Mouse (Mus musculus) T-helper 1 cell (primary cell): ENCODE measurements around the gene Slf2.

Experiments used
- in situ Hi-C: fragments of 300-600 bp; cut with MboI, MseI; formaldehyde crosslinking; loops from one replicate; pipeline ENCODE4 v1.15.1; 2025; ENCODE audit warnings: high pct_unique_total_duplicates

Slf2 gene

DNA sequence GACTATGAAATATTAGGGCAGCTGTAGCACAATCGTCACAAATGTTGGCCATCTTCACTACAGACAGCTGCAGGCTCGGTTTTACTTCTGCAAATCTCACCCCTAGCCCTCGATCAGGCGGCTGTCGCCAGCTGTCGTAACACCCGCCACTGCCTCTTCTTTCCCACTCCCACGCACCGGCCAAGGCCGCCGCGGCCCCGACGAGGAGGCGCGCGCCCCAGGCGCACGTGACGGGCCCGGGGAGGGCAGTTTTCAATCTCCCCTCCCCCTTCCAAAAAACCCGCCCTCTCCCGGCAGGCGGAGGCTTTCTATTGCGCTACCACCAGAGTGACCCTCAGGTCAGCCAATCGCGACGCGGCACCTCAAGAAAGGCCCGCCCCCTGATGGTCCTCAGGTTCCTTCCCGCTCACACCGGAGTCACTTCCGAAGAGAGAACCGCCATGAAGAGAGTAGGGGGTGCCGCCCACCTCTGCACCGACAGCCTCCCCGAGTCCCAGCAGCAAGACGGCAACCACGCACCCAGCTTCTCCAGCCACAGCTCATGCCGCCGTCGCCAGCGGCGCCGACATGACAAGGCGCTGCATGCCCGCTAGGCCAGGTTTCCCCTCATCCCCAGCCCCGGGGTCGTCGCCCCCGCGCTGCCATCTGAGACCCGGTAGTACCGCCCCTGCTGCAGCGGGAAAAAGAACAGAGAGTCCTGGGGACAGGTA lies at the start of gene Slf2:
TSS of gene Slf2 (plus strand) at position 408 of the 710 bp plus-strand sequence.
- in situ Hi-C loops, result no loop called here

DNA sequence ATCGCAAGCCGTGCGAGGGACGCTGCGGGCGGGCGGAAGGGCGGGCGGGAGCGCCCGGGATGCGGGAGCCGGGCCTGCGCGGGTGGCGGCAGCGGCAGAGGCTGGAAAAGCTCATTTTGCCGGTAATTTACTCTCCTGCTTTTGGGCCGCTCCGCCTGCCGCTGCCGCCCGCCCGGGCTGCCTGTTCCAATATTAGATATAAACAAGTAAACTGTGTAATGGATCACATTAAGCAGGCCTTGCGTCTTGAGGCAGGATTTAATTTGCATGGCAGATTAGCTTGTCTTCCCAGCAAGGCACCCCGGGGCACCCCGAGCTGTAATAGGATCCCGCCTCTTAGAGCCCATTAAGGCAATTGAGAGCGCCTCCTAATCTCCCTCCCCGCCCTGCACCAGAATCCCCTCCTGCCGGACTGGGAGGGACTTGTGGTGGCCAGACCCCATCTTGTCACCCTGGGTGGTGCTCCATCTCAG lies 48.4 kb upstream of the Slf2 start:
- in situ Hi-C loops, result loop anchor here (10.0 kb wide), 1 partner anchor 1278 kb away; no protein-coding TSS in a partner anchor

DNA sequence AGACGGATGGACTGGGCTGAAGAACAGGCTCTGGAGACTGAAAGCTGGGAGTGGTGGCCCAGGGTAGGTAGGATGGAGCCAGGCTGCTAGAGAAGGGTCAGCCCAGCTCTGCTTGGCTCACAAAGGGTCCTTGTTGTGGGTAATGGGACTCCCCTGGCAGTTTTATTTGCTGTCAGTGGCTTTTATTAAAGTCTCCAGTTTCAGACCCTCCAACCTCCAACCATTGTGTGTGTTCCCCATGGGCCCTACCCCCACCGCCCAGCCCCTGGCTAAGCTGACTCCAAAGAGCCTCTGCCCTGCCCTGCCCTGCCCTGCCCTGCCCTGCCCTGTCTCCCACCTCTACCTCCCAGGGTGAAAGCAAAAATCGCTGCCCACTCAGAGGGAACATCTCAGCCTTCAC lies 46.6 kb upstream of the Slf2 start:
- in situ Hi-C loops, result loop anchor here (10.0 kb wide), 1 partner anchor 1280 kb away; no protein-coding TSS in a partner anchor

DNA sequence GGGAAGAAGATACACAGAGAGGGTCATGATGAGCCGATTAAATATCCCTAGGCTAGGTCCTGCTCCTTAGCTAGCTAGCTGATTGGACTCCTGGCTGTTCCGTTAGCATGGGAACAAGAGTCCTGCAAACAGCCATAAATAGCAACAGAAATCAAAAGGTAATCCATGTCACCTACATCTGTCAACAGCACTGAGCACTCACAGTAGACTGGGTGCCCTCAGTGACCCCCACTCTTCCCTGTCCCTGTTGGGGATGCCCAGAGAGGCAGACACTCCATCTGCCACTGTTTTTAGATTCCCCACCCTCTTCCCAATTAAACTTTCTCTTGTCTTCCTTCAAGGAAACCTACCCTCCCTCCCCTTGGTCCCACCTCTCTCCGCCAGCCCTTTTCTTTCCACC lies 44.5 kb upstream of the Slf2 start:
- in situ Hi-C loops, result loop anchor here (10.0 kb wide), 1 partner anchor 1282 kb away; no protein-coding TSS in a partner anchor

DNA sequence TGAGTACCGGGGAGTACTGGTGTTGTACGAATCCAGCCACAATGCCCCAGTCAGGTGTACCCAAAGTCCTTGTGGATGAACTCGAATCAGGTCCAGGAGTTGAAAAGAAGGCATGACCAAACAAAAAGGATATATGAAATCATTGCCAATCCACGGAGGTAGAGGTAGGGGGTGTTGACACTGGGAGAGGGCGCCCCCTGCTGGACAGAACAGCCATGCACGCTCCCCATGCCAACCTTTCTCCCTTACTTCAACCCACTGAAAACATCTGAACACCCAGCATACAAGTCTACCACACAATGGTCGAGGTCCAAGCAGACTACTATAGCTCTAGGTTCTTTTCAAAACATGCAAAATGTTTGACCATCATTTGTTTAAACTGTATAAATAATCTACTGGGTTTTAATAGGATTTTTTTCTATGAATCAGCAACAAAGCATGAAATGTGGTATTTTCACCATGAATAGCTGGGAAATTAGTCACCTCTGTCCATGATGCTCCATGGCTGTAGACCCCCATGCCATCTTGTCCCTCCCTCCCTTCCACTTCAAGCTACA lies 43.2 kb upstream of the Slf2 start:
- in situ Hi-C loops, result loop anchor here (10.0 kb wide), 1 partner anchor 1283 kb away; no protein-coding TSS in a partner anchor

DNA sequence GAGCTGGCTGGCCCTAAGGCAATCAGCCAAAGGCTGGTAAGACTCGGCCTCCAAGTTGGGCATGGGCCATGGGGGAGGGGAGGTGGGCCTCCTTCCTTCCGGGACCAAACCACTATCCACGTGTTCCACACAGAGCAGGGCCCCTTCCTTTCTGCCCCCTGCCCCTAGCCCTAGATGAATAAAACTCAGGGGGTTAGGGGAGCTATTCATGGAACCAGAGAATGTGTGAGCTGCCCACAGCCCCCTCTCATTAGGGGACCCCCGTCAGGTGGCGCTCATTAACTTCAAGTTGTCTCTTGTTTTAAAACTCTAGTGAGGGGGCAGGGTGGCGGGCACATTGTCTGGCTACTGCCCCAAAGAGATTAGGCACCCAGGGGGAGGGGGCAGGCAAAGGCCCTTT lies 41.4 kb upstream of the Slf2 start:
- in situ Hi-C loops, result loop anchor here (10.0 kb wide), 1 partner anchor 1285 kb away; no protein-coding TSS in a partner anchor

DNA sequence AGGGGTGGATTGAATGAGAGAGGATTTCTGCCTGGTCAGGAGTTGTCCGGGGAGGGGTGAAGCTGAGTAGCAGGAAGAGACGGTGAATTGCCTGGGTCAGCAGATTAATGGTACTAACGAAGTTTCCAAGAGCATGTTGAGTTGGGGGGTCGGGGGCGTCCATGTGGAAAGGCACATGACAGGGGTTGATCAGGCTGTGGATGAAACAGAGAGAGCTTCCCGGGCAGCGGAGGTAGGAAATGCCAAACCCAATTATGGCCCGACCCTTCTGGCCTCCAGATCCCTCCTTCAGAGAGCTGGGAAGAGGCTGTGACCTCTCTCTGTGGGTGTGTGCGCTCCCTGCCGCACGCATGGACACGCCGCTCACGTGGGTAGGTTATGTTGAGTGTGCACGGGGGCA lies 39.5 kb upstream of the Slf2 start:
- in situ Hi-C loops, result loop anchor here (5.0 kb wide), 1 partner anchor 294 kb away; no protein-coding TSS in a partner anchor

DNA sequence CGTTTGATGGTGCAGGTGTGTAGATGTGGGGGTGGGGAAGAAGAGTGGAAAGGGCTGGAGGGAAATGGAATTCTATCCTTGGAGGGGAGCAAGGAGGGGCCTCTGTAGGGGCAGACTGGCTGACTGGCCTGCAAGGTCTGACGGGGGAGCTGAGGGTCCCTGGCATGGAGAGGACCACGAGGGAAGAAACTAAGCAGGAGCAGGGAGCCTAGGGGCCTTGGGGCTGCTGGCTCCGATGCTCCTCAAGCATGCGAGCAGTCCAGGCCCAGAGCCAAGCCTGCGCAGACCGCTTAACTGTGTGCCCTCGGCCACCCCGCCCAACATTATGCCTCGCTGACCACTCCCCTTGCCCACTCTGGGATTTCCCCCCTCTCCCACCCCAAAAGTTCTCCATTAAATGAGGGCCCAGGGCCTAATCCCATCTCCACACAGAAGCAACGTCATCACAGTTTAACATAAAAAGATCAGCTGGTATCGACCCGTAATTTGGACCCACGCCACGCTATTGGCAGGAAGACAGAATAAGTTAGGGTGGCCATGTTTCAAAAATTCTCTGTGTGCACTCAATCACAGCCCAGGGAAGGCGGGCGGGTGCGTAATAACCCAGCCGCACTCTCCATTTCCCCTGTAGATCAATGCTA lies 37.6 kb upstream of the Slf2 start:
- in situ Hi-C loops, result loop anchor here (5.0 kb wide), 1 partner anchor 296 kb away; no protein-coding TSS in a partner anchor

DNA sequence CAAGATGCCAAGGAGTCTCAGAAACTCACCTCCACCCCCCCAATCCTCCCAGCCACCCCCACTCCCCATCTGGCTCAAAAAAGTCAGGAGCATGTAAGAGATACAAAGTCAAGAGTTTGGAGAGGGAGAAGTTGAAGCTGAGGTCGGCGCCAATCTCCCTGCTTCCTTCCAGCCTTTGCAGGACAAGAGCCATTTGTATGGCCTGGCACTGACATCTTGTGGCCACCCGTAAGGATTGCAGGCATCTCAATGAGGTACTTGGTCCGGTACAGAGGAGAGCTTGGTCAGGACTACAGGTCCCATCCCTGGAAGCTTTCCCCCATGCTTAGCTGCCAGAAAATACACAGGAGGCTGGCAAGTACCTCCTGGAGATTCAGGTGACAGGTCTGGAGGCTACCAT lies 35.7 kb upstream of the Slf2 start:
- in situ Hi-C loops, result no loop called here

DNA sequence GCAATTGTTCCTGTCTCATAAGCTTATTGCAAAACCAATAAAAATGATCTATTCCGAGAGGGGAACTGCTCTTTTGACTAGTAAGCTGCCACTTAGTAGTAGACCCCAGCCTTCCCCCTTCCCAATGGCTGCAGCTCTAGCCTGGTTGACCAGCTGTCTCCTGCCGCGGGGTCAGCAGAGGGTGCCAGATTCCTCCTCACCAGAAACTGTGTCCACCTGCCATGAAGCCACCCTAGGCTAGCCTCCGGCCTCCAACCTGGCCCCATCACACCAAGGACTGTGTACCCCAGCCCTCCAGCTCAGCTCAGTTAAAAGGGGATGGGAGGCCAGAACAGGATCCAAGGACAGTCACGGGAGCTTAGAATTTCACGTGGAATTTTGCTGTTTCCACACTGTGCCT lies 34.5 kb upstream of the Slf2 start:
- in situ Hi-C loops, result no loop called here

DNA sequence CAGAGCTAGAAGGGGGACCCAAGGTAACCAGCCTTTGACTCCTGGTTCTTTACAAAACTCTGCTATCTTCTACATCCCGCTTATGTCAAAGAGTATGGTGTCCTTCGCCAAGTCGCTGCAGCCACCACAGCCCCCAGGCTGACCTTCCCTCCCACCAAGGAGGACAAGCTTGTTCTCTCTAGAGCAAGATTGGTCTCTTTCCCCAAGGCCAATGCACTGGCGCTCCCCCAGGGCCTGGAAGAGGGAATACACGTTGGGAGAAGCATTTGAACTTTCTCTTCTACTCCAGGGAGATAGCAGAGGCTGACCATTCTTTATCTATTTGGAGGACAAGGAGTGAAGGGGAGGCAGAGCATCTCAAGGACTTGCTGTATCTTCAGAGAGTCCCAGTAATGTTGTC lies 33.4 kb upstream of the Slf2 start:
- in situ Hi-C loops, result no loop called here

DNA sequence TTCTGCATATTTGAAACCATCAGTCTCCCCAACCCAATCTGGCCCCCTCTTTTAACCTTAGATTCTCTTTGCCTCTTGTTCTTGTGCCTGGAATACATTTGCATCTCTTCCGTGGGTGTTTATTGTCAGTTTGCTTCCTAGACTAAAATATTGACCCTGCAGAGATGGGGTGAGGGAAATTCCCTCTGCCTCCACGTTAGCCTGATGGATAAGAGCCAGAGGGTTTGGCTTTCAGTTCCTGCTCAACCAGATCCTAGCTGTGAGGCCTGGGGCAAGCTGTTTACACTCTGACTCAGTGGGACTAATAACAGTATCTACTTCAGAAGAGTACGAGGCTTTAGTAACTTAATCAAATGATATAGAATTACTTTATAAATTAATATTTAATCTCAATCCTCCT lies 32.3 kb upstream of the Slf2 start:
- in situ Hi-C loops, result no loop called here

DNA sequence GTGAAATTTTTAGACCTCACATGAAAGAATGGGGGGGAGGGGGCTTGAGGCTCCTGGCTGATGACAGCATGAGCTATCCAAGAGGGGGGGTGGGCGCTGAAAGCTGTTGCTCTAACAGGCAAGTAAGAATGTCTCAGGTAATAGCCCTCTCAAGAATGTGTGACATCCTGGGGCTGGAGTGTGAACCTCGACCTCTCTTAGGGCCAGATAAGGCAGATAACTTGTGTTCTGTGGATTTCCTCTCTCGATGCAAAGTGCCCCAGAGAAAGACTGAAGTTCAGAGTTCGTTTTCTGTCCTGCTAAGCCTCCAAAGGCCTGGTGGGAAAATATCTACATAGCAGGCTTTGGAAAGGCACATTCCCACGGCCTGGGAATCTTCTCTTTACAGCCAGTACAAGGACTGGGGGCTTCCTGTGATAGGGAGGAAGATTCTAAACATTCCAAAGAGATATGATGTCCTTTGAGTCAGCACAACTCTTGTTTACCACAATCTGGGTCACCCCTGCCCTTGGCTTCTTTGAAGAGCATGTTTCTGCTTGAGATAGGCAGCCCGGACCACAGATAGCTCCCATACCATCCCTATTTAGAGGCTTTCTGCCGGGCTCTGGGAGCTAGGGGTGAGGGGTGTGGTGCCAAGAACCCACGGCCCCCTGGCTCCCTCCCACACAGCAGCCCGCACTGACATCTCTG lies 31.7 kb upstream of the Slf2 start:
- in situ Hi-C loops, result no loop called here

DNA sequence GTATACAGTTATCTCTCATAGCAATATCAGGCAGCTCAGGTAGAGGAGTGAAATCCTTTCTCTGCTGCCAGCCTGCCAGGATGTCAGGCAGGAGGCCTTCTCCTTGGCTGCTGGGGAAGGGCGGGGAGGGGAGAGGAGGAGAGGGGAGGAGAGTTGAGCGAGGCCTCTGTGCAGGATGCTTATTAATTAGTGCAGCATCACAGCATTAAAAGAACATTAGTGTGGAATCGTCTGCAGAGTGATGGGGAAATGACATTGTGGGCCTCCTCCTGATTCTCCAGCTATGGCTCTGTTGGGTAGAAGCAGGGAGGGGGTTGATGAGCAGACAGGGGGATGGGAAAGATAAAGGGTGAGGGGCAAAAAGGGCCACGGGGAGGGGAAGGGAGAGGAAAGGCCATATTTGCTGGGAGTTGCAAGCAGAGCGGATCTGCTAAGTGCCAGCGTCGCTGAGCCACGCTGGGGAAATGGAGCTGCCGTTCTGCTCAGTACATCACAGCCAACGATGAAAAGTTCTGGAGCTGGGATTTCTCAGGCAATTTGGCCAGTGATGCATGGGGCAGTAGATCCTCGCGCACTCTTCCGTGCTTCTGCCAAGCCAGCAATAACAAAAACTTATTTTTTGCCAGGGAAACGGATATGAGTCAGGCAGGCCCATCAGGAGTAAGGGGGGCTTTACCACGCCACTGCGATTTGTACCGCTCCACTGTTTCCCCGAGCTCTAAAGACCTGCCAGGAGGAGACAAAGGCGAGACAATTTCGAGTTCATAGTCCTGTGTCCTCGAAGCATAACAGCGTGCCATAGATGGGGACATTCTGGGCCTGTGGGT lies 30.8 kb upstream of the Slf2 start:
- in situ Hi-C loops, result no loop called here

DNA sequence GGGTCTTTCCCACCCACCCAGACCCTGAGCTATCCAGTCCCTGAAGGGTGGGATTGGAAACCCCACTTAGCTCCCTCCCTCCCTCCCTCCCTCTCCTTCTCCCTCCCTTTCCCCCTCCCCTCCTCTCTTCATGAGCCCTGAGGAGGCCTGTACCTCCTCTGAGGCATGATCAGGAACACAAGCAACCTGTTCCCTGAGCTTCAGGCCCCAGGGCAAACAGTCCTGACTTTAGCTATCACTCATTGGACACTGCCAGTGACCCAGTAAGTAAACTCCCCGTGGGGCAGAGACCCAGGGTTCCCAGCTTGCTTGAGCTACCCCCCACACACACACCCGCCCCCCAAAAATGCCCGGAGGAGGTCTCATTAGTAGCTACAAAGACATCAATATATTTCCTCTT lies 29.9 kb upstream of the Slf2 start:
- in situ Hi-C loops, result no loop called here

DNA sequence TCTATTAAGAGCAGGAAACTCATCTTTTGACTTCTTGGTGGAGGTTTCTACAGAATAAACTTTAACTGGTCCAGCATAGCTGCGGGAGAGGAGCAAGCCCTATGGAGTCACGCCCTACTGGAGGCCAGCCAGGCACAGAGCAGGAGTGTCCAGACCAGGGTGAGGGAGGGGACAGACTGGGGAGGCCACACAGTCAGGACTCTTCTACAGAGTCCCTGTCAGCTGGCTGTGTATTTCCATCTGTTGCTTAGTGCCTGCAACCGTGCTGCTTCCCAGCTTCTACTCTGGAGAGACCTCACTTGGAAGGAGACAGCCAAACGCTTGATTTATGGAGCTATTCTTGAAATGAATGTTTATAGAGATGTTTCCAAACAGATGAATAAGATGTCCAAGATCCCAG lies 28.6 kb upstream of the Slf2 start:
- in situ Hi-C loops, result no loop called here

DNA sequence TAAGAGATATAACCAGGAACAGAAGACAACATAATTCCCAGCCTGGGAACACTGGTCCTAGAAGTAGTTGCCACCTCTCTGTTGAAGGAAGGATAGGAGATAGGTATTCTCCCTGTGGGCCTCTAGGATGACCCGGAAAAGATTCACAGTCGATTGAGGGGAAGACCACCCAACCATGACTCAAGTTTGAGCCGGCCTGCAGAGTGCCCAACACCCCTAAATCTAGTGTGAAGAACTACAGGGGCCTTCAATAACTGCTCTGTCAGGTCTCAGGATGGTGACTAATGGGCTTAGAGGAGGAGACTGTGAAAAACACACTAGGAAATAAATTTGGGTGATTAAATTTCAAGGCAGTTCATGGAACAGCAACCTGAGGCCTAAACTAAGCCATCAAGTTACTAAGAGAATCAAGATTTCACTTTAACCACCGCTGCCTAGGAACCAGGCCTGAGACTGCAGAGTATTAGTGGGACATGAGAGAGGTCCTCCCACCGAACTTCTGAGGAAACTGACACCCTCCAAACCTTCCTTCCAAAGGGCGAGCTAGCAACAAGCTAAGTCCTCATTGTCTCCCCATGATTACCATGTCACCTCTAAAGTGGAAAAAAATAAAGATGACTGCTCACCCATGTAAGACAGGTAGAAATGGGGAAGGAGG lies 27.5 kb upstream of the Slf2 start:
- in situ Hi-C loops, result no loop called here

DNA sequence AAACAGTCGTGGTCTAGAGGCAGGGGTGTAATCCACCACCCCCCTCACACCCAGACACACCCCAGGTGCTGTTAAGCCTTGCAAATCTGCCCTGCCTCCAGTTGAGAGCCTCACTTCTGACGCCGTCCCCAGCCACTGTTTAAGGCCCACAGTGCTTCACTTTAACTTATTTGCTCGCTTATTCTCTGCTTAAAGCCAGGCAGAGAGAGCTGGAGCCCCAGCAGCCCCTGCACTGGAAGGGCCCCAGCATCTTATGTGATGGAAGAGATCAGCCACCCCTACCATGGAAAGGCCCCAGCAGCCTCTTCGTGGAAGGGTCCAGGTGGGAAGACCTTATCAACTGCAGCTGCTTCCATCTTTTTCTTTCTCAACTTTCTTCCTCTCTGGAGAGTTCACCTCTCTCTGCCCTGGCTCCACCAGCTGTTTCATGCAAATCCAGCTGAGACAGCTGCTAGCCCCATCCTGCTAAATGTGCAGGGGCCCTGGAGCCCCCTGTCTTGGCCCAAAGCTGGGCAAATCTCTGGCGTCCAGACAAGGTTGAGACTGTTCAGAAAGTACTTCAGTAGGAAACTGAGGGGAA lies 26.7 kb upstream of the Slf2 start:
- in situ Hi-C loops, result no loop called here

DNA sequence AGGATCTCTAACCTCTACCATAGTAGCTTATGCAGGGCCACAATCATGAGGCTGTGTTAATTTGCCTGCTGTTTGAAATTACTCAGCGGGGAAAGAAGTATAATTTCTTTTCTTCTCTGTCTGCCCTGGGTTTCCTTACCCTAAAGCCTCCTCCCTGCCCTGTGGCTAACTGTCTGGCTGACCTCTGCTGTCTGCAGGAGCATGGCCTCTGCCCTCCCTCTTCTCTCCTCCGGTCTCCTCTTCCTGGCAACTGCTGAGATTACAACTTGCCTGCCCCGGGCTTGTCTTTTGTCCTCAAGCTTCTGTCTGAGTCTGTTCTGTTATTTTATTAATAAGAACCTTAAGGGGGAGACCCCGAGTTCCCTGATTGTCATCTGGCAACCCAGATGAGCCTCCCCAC lies 25.6 kb upstream of the Slf2 start:
- in situ Hi-C loops, result no loop called here
